Mouse (Mus musculus) spleen, adult 10 weeks (tissue): Measurements from ENCODE around the gene Fkbp6. TPM values are rescaled to one million over a fixed set of nuclear protein-coding genes. Genes with fewer than 3 reads are reported as not detected.

Experiments
- polyA plus RNA-seq: library from polyadenylated mRNA; stranded (reverse); fragments of 350-450 nt; fragmentation: Illumina TruSeq; extraction: RNeasy Lipid Tissue Mini Kit (QIAGEN cat#74804); gene quantifications from one replicate; pipeline ENCODE4 v1.2.3, GENCODE M21; 2015; ENCODE audit warnings: low replicate concordance; ENCODE audit not compliant: insufficient read depth

The Fkbp6 gene
- polyA plus RNA-seq = not detected

DNA sequence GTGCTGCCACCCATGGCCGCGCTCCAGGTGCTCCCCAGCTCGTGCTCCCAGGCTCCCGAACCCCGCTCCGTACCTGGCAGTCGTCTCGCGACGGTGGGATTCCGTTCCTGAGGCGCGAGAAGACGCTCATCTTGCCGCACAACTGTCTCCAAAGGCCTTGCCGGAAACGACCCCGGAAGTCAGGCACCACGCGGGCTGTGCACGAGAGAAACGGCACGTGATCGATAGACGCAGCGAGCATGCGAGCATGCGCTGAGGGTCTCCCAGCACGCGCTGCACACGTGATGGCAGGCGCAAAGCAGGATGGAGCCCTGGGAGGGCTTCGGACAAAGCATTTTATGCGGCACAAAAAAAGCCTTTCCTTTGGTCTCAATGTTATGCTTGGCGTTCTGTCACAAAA, at the start of gene Fkbp6:
Gene Fkbp6, minus strand, starts transcription at position 183 of the 400 bp plus-strand sequence.

DNA sequence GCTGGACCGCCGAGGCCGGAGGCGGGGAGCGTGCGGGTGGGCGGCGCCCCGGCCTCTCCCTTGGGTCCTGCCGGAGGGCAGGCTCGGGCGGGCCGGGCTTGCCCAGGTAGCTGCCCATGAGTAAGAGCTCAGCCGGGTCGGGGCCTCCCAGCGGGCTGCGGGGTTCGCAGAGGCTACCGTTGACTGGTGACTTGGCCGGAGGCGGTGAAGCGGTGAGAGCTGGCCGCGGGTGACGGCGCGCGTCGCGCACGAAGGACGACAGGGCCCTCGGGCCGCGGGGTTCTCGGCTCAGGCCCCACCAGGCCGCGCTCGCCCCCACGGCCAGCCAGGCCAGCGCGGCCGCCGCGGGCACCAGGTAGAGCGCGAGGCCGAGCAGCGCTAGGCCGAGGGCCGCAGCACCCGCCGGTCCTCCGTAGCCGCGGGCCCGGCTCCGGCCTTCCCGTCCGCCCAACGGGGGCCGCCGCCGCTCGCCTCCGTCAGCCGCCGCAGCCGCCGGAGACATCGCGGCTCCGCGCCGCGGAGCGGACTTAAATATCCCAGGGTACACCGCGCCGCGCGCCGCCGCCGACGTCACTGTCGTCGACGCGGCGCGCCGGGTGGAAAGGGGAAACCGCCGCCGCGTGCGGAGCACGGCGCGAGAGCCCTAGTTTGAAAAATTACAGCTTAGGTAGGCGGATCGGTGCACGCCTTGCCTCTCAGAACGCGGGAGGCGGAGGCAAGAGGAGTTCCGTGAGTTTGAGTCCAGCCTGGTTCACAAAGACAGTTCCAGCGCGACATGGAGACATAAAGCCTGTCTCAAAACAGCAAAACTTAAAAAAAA, 44.4 kb upstream of the Fkbp6 start, which contains the start of gene Pom121:
Gene Pom121, minus strand, starts transcription at position 543 of the 820 bp plus-strand sequence.

DNA sequence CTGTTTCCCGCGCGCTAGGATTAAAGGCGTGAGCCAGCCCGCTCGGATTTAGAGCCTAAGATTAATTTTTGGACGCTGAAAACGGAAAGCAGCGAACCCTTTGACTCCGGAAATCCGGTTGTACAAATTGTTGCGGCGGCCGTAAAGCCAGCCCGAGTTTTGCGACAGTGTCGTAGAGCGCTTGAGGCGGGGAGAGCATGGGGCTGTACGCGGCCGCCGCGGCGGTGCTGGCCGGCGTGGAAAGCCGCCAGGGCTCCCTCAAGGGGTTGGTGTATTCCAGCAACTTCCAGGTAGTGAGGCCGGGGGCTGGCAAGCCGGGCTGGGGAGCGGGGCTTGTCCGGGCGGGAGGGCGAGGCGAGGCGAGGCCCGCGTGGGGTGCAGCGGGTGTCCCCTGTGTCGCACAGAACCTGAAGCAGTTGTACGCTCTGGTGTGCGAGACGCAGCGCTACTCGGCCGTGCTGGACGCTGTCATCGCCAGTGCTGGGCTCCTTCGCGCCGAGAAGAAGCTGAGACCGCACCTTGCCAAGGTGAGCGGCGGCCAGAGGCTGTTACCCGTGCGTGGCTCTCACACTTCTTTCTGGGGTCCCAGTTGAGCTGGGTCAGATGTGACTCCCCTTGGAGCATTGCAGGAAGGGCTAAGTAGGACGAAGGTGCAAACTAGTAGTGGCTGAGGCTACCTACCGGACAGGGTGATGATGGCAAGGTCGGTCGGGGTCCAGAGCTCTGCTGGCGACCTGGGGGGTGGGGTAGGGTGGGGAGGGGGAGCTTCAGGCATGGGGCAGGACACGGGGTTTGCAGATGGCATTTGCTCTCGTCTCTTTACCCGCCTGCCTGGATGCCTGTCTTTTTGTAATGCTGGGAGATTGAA, 20.2 kb upstream of the Fkbp6 start, which contains the start of gene Nsun5:
Gene Nsun5, plus strand, starts transcription at position 167 of the 868 bp plus-strand sequence.

DNA sequence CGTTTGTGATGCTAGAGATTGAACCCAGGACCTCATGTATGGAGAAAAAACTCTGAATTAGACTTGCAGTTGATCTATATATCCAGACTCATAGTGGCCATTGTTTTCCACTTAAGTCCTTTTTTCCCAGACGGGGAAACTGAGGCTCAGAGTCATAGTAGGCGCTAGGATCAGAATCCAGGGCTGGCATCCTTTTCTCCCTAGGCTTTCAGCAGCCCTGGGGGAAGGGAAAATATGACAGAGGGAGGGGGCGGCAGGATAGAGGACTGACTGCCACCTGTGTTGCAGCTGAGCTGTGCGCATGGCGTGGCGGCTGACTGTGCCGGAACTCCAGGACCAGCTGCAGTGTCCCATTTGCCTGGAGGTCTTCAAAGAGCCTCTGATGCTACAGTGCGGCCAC, 3.2 kb upstream of the Fkbp6 start, which contains the start of gene Trim50:
Gene Trim50, plus strand, starts transcription at position 301 of the 400 bp plus-strand sequence.

DNA sequence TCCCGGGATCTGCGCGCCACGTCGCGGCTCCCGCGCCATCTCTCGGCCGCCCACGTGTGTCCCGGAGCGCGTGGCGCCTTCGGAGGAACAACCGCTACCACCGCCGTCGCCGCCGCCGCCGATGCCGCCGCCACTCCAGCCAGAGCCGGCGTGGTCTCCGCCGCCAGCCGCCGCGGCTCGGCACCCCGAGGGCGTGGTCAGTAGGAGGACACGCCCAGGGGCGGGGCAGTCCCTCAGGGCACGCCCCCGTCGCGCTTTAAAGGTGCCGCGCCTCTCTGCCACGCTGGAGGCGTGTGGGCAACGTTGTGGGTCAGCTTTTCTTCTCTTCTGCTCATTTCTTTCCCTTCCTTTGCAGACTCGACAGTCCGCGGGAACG, 98.8 kb downstream of the Fkbp6 start, which contains the start of gene Fzd9:
Gene Fzd9, minus strand, starts transcription at position 152 of the 376 bp plus-strand sequence.

Other genes with a start within 250 kb of the Fkbp6 start
- 9.8 TPM for gene Tbl2, start 200.4 kb downstream of the Fkbp6 start, polyA plus RNA-seq
- 31.1 TPM for gene Bcl7b, start 181.8 kb downstream of the Fkbp6 start, polyA plus RNA-seq
- 102 TPM for gene Baz1b, start 162.8 kb downstream of the Fkbp6 start, polyA plus RNA-seq
- 0.10 TPM for gene Fzd9, start 98.8 kb downstream of the Fkbp6 start, polyA plus RNA-seq
- gene Trim50, start 3.3 kb upstream of the Fkbp6 start, polyA plus RNA-seq = not detected
- 17.7 TPM for gene Nsun5, start 19.9 kb upstream of the Fkbp6 start, polyA plus RNA-seq
- 14.8 TPM for gene Pom121, start 44.5 kb upstream of the Fkbp6 start, polyA plus RNA-seq
- gene Hip1, start 195.1 kb upstream of the Fkbp6 start, polyA plus RNA-seq = 20.1 TPM
- not detected for gene Ccl26, start 213.5 kb upstream of the Fkbp6 start, polyA plus RNA-seq
- gene Ccl24, start 223.0 kb upstream of the Fkbp6 start, polyA plus RNA-seq = 6.6 TPM